Mouse (Mus musculus) MEL (cell line): Measurements from ENCODE around the gene Prss54. TPM values are rescaled to one million over a fixed set of nuclear protein-coding genes. Genes with fewer than 3 reads are reported as not detected.

ENCODE experiments used
- DNase-seq: peaks from one replicate; pipeline ENCODE4 v3.0.0; 2011; ENCODE audit warnings: low read depth, low spot score
- H3K27ac ChIP-seq: 2 replicates; pipeline ENCODE4 v1.5.1; 2012; ENCODE audit warnings: low read depth, mild to moderate bottlenecking, control low read depth, low read length, moderate library complexity; ENCODE audit not compliant: control insufficient read depth
- H3K27me3 ChIP-seq, 2 experiments: fragments of 150-350 bp in 1 of 2; sonication (generic) in 1 of 2; 2 replicates each; pipeline ENCODE4 v1.6.1; 2012; ENCODE audit warnings: low read length in 2 of 2, mild to moderate bottlenecking in 2 of 2, improper control_type of control experiment in 1 of 2, moderate library complexity in 1 of 2; ENCODE audit not compliant: insufficient read depth in 2 of 2, control insufficient read depth in 1 of 2
- H3K36me3 ChIP-seq, 2 experiments: 2 replicates each; pipeline ENCODE4 v1.6.1; 2012 to 2014; ENCODE audit warnings: low read length in 2 of 2, improper control_type of control experiment in 1 of 2, inconsistent platforms in 1 of 2, mild to moderate bottlenecking in 1 of 2; ENCODE audit not compliant: insufficient read depth in 2 of 2, control insufficient read depth in 1 of 2
- H3K4me1 ChIP-seq, 2 experiments: fragments of 150-350 bp in 1 of 2; sonication (generic) in 1 of 2; 2 replicates each; pipeline ENCODE4 v1.6.1; 2012; ENCODE audit warnings: low read length in 2 of 2, improper control_type of control experiment in 1 of 2, mild to moderate bottlenecking in 1 of 2; ENCODE audit not compliant: insufficient read depth in 2 of 2, control insufficient read depth in 1 of 2
- H3K4me3 ChIP-seq, 2 experiments: fragments of 150-350 bp in 1 of 2; sonication (generic) in 1 of 2; 2 replicates each; pipeline ENCODE4 v1.5.1; 2012; ENCODE audit warnings: low read depth in 2 of 2, low read length in 2 of 2, mild to moderate bottlenecking in 2 of 2, moderate library complexity in 2 of 2, control low read depth in 1 of 2, improper control_type of control experiment in 1 of 2; ENCODE audit not compliant: control insufficient read depth in 1 of 2, insufficient read depth in 1 of 2
- H3K79me2 ChIP-seq: 2 replicates; pipeline ENCODE4 v1.6.1; 2012; ENCODE audit warnings: mild to moderate bottlenecking, low read length, moderate library complexity; ENCODE audit not compliant: control insufficient read depth, poor library complexity, insufficient read depth
- H3K9ac ChIP-seq: 2 replicates; pipeline ENCODE4 v1.6.1; 2012; ENCODE audit warnings: low read depth, mild to moderate bottlenecking, control low read depth, low read length, moderate library complexity; ENCODE audit not compliant: control insufficient read depth, poor library complexity, severe bottlenecking
- H3K9me3 ChIP-seq: fragments of 150-350 bp; sonication (generic); replicated peaks from 2 replicates; pipeline ENCODE4 v1.6.1; 2012; ENCODE audit warnings: mild to moderate bottlenecking, low read length, improper control_type of control experiment, moderate library complexity; ENCODE audit not compliant: insufficient read depth
- CHD1 ChIP-seq: IDR thresholded peaks from 2 replicates; pipeline ENCODE4 v1.6.1; 2012; ENCODE audit warnings: low read depth, mild to moderate bottlenecking, inconsistent platforms, low read length, improper control_type of control experiment
- CTCF ChIP-seq, 3 experiments: IDR thresholded peaks in 2 of 3; conservative IDR thresholded peaks in 1 of 3; 2 replicates each; pipeline ENCODE4 v1.5.1; 2011 to 2012; ENCODE audit warnings: low read length in 3 of 3, low read depth in 2 of 3, mild to moderate bottlenecking in 2 of 3, improper control_type of control experiment in 1 of 3, inconsistent platforms in 1 of 3, mixed read lengths in 1 of 3, moderate library complexity in 1 of 3; ENCODE audit not compliant: control insufficient read depth in 1 of 3, insufficient read depth in 1 of 3, poor library complexity in 1 of 3, severe bottlenecking in 1 of 3
- GATA1 ChIP-seq: IDR thresholded peaks from 2 replicates; pipeline ENCODE4 v1.6.1; 2011; ENCODE audit warnings: low read depth, low read length, improper control_type of control experiment
- JUND ChIP-seq: IDR thresholded peaks from 2 replicates; pipeline ENCODE4 v1.6.1; 2011; ENCODE audit warnings: low read depth, mild to moderate bottlenecking, improper control_type of control experiment, low read length
- KAT2A ChIP-seq: conservative IDR thresholded peaks from 2 replicates; pipeline ENCODE4 v1.6.1; 2012; ENCODE audit warnings: low read depth, low read length, improper control_type of control experiment, inconsistent platforms
- MAFK ChIP-seq: IDR thresholded peaks from 2 replicates; pipeline ENCODE4 v1.6.1; 2011; ENCODE audit warnings: low read depth, mild to moderate bottlenecking, low read length, improper control_type of control experiment, borderline replicate concordance
- MAX ChIP-seq: IDR thresholded peaks from 2 replicates; pipeline ENCODE4 v1.6.1; 2011; ENCODE audit warnings: low read length, improper control_type of control experiment
- MAZ ChIP-seq: IDR thresholded peaks from 2 replicates; pipeline ENCODE4 v1.6.1; 2012; ENCODE audit warnings: low read depth, mild to moderate bottlenecking, inconsistent platforms, low read length, improper control_type of control experiment
- MEF2A ChIP-seq: IDR thresholded peaks from 2 replicates; pipeline ENCODE4 v1.6.1; 2014; ENCODE audit warnings: low read depth, mild to moderate bottlenecking, inconsistent platforms, low read length, improper control_type of control experiment; ENCODE audit not compliant: poor library complexity, insufficient replicate concordance, severe bottlenecking; ENCODE audit errors: extremely low read depth
- MYB ChIP-seq: IDR thresholded peaks from 2 replicates; pipeline ENCODE4 v1.6.1; 2011; ENCODE audit warnings: mild to moderate bottlenecking, low read depth, low read length, improper control_type of control experiment
- MYC ChIP-seq: IDR thresholded peaks from 2 replicates; pipeline ENCODE4 v1.6.1; 2011; ENCODE audit warnings: low read depth, mild to moderate bottlenecking, low read length, improper control_type of control experiment, moderate library complexity
- RAD21 ChIP-seq: IDR thresholded peaks from 2 replicates; pipeline ENCODE4 v1.6.1; 2011; ENCODE audit warnings: mild to moderate bottlenecking, low read depth, low read length, improper control_type of control experiment
- SMC3 ChIP-seq: IDR thresholded peaks from 2 replicates; pipeline ENCODE4 v1.6.1; 2011; ENCODE audit warnings: low read depth, low read length, improper control_type of control experiment
- TAL1 ChIP-seq: IDR thresholded peaks from 2 replicates; pipeline ENCODE4 v1.6.1; 2012; ENCODE audit warnings: mild to moderate bottlenecking, inconsistent platforms, low read length, moderate library complexity, mixed read lengths
- USF1 ChIP-seq: IDR thresholded peaks from 2 replicates; pipeline ENCODE4 v1.6.1; 2014; ENCODE audit warnings: low read depth, mild to moderate bottlenecking, inconsistent platforms, low read length, improper control_type of control experiment, moderate library complexity
- ZKSCAN1 ChIP-seq: IDR thresholded peaks from 2 replicates; pipeline ENCODE4 v1.6.1; 2012; ENCODE audit warnings: low read depth, mild to moderate bottlenecking, inconsistent platforms, low read length, improper control_type of control experiment, moderate library complexity
- polyA plus RNA-seq, 2 experiments: library from polyadenylated mRNA; stranded (reverse) in 1 of 2; unstranded in 1 of 2; fragments of >175 nt in 1 of 2; fragments of >200 nt in 1 of 2; gene quantifications; 2 replicates each; pipeline versions ENCODE4 v1.2.1 to v1.2.4; 2012; ENCODE audit warnings: low replicate concordance in 2 of 2, low read depth in 1 of 2; ENCODE audit not compliant: insufficient read length in 2 of 2, insufficient read depth in 1 of 2, missing spikeins in 1 of 2
- total RNA-seq: library from RNA; depleted of rRNA; stranded (reverse); fragments of 300-350 nt; gene quantifications from 2 replicates; pipeline ENCODE4 v1.2.3, GENCODE M21; 2012

Prss54 gene
- total and polyA plus RNA-seq, 3 experiments, result not detected

- TF ChIP-seq ZKSCAN1 (no peak), MYC (no peak), CTCF (IDR thresholded peaks at IDR 0.05 in 2 of 3, conservative IDR thresholded peaks at IDR 0.05 in 1 of 3; ENCODE audit: control insufficient read depth in 1 of 3, insufficient read depth in 1 of 3, low read depth in 2 of 3, low read length in 3 of 3, poor library complexity in 1 of 3, severe bottlenecking in 1 of 3) (no peak)
- TF ChIP-seq, all 39 proteins: peak for 0
- no peak for DNase-seq
- no peak overlapping the region for H3K9ac ChIP-seq
Observed at GRCm38 (mm10) chr8:95546986-95547385, 29.2 kb downstream of the Prss54 start.

GRCm38 (mm10) chr8:95545815-95546214 lies 30.3 kb downstream of the Prss54 start:
- 0 out of 4 replicates have a peak, but pooled peaks cover 0 to 2% of the 10 kb centered on the region in 2 experiments for H3K4me1 ChIP-seq
- H3K27me3 ChIP-seq, result peaks cover 0 to 2% of the 10 kb centered on the region in 2 experiments
- no peaks in the 10 kb centered on the region for H3K79me2 ChIP-seq
- TF ChIP-seq MAZ (no peak), GATA1 (no peak), MYB (no peak), SMC3 (no peak), CHD1 (no peak), JUND (no peak), RAD21 (no peak), TAL1 (no peak)
- no peak for DNase-seq
- H3K36me3 ChIP-seq, result no peaks in the 10 kb centered on the region
- no peak overlapping the region for H3K9ac ChIP-seq
- no peaks in the 10 kb centered on the region for H3K9me3 ChIP-seq
- H3K4me3 ChIP-seq, result no peak overlapping the region
- H3K27ac ChIP-seq, result no peak overlapping the region

More at GRCm38 (mm10) chr8:95546986-95547385, 29.2 kb downstream of the Prss54 start:
- peaks cover 2% of the 10 kb centered on the region in 2 experiments for H3K27me3 ChIP-seq
- H3K4me1 ChIP-seq, result 0 out of 4 replicates have a peak, but pooled peaks cover 0 to under 1% of the 10 kb centered on the region in 2 experiments
- H3K4me3 ChIP-seq, result no peak overlapping the region
- H3K9me3 ChIP-seq, result no peaks in the 10 kb centered on the region
- no peak overlapping the region for H3K27ac ChIP-seq
- no peaks in the 10 kb centered on the region for H3K36me3 ChIP-seq
- H3K79me2 ChIP-seq, result no peaks in the 10 kb centered on the region

GRCm38 (mm10) chr8:95543065-95543464 lies 33.1 kb downstream of the Prss54 start:
- 0 out of 4 replicates have a peak, but pooled peaks cover 0 to 2% of the 10 kb centered on the region in 2 experiments for H3K4me1 ChIP-seq
- TF ChIP-seq MEF2A (no peak), MAFK (no peak), USF1 (no peak), MAX (no peak), MYB (no peak), KAT2A (no peak), RAD21 (no peak)

More at GRCm38 (mm10) chr8:95543065-95543464, 33.1 kb downstream of the Prss54 start:
- H3K36me3 ChIP-seq, result no peaks in the 10 kb centered on the region
- no peaks in the 10 kb centered on the region for H3K79me2 ChIP-seq
- H3K9me3 ChIP-seq, result no peaks in the 10 kb centered on the region
- no peak overlapping the region for H3K27ac ChIP-seq
- no peak overlapping the region for H3K4me3 ChIP-seq
- peaks cover 0 to 2% of the 10 kb centered on the region in 2 experiments; a peak in 3 of 4 replicates for H3K27me3 ChIP-seq
- no peak overlapping the region for H3K9ac ChIP-seq
- DNase-seq, result no peak
